Mouse (Mus musculus) thymus, adult 2 months (tissue): Measurements from ENCODE around the gene Lmbrd1.

ENCODE experiments used
- CTCF ChIP-seq: fragments of 200-500 bp; IDR thresholded peaks from 2 replicates; pipeline ENCODE4 v1.5.1; 2012; ENCODE audit warnings: mild to moderate bottlenecking, control low read depth, low read length, moderate library complexity, borderline replicate concordance; ENCODE audit not compliant: control insufficient read depth, poor library complexity, insufficient read depth; ENCODE audit errors: extremely low read depth
- POLR2A ChIP-seq: fragments of 200-500 bp; IDR thresholded peaks from 2 replicates; pipeline ENCODE4 v1.6.1; 2012; ENCODE audit warnings: mild to moderate bottlenecking, low read length, control low read depth, moderate library complexity; ENCODE audit not compliant: control insufficient read depth, poor library complexity, insufficient read depth; ENCODE audit errors: extremely low read depth

GRCm38 (mm10) chr1:24734866-24735265, 56.4 kb downstream of the Lmbrd1 start:
- TF ChIP-seq POLR2A (no peak), CTCF (no peak)
